Comparison of ENCODE assay signal across 8 mouse cellular contexts in the genomic region with DNA sequence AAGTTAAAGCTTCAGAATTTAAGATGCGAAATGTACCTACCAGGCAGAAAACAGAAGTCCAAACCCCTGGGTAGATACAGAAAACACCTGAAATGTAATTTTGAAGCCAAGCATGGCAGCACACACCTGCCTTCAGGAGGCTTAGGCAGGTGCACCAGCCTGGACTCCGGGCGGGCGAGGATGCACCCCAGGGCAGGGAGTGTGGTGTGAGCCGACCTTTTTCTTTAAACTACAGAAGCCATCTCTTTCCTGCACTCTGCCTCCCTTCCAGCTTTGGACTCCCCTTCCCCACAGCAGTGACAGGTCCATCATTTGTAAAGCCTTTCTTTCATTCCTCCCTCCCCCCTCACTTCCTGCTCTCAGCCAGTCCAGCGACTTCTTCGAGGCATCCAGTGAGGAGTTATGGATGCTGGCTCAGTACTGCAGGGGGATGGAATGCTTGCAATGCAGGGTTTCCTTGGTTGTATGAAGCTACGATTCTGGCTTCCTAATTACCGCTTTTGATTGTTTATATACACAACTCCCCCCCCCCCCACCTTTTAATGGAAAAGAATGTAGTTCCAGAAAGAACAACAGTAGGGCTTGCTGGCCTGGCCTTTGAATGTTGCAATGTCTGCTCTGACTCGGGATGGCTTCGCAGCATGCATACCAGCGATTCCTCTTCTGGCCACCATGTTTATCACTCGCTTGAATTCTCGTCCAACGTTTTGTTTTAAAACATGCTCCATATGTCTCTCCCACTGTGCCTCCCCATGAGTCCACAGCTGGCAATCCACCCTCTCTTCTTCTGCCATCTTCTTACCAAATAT. TPM values are rescaled to one million over a fixed set of nuclear protein-coding genes. Genes with fewer than 3 reads are reported as not detected.
A peak's percentile ranks its signal among the peaks of the same experiment; 100 is the strongest.
DNase-seq lines count a peak whose midpoint lies in the region; ATAC-seq and TF ChIP-seq lines count a peak whose summit lies in the region.

No protein-coding gene starts in this region.

- no peak for TF ChIP-seq CTCF in forebrain, postnatal 0 days (IDR thresholded peaks at IDR 0.05; ENCODE audit: low read depth)

- WGBS in hindbrain, embryonic 11.5 days: 50% methylated on average over 15 of the region's 15 CpGs
- 47% methylated on average over 15 of the region's 15 CpGs for WGBS in hindbrain, embryonic 16.5 days
- 59% methylated on average over 15 of the region's 15 CpGs for WGBS in liver, embryonic 12.5 days (ENCODE audit: insufficient replicate concordance)
- 46% methylated on average over 15 of the region's 15 CpGs for WGBS in forebrain, postnatal 0 days

- no peaks in the 10 kb centered on the region for H3K4me1 ChIP-seq in hindbrain, embryonic 11.5 days (replicated peaks; ENCODE audit: control insufficient read depth, insufficient read depth, low read length)
- no peaks in the 10 kb centered on the region; the same call in 1 of the 2 replicates for H3K4me1 ChIP-seq in hindbrain, embryonic 16.5 days (ENCODE audit: control insufficient read depth, insufficient read depth, low read depth, low read length)
- peaks cover 9 to 16% of the 10 kb centered on the region in 2 experiments; a peak in 3 of 4 replicates for H3K4me1 ChIP-seq in ES-E14 (ENCODE audit: control insufficient read depth in 2 of 2, insufficient read depth in 2 of 2, low read length in 2 of 2, poor library complexity in 1 of 2)
- H3K4me1 ChIP-seq in liver, embryonic 12.5 days: peaks cover 24% of the 10 kb centered on the region
- H3K4me1 ChIP-seq in forebrain, postnatal 0 days (ENCODE audit: insufficient read depth): no peaks in the 10 kb centered on the region

- no peak overlapping the region for H3K9ac ChIP-seq in hindbrain, embryonic 11.5 days (ENCODE audit: low read depth, low read length)
- no peak overlapping the region for H3K9ac ChIP-seq in hindbrain, embryonic 16.5 days (ENCODE audit: low read depth, low read length)
- peak overlapping the region; percentile 21; the same call in 1 of the 2 replicates for H3K9ac ChIP-seq in ES-E14 (ENCODE audit: insufficient read depth, low read depth, low read length, poor library complexity, severe bottlenecking)
- no peak overlapping the region for H3K9ac ChIP-seq in liver, embryonic 12.5 days
- no peak overlapping the region for H3K9ac ChIP-seq in forebrain, postnatal 0 days

- H3K9me3 ChIP-seq in hindbrain, embryonic 11.5 days (ENCODE audit: control insufficient read depth, low read length): no peaks in the 10 kb centered on the region
- no peaks in the 10 kb centered on the region for H3K9me3 ChIP-seq in hindbrain, embryonic 16.5 days (ENCODE audit: control insufficient read depth, low read length)
- H3K9me3 ChIP-seq in ES-E14 (ENCODE audit: control insufficient read depth, insufficient read depth, low read depth, low read length): no peaks in the 10 kb centered on the region
- no peaks in the 10 kb centered on the region for H3K9me3 ChIP-seq in liver, embryonic 12.5 days (replicated peaks)
- no peaks in the 10 kb centered on the region for H3K9me3 ChIP-seq in forebrain, postnatal 0 days (ENCODE audit: low read length)

- in situ Hi-C loops in ES-E14 (cut with MboI; ENCODE audit: low sequenced_read_pairs in 2 of 2, unreplicated experiment in 2 of 2): no loop called here

- H3K4me3 ChIP-seq in hindbrain, embryonic 11.5 days (ENCODE audit: low read depth, low read length): no peak overlapping the region
- H3K4me3 ChIP-seq in hindbrain, embryonic 16.5 days (ENCODE audit: low read length): no peak overlapping the region
- no peak overlapping the region for H3K4me3 ChIP-seq in ES-E14 (ENCODE audit: insufficient read depth in 1 of 2, low read depth in 1 of 2, low read length in 2 of 2, poor library complexity in 1 of 2, severe bottlenecking in 1 of 2)
- no peak overlapping the region for H3K4me3 ChIP-seq in liver, embryonic 12.5 days
- no peak overlapping the region for H3K4me3 ChIP-seq in forebrain, postnatal 0 days (ENCODE audit: low read depth, low read length)

- ATAC-seq in hindbrain, embryonic 11.5 days (ENCODE audit: low FRiP score): no peak
- no peak for ATAC-seq in hindbrain, embryonic 16.5 days
- no peak for ATAC-seq in liver, embryonic 12.5 days
- ATAC-seq in forebrain, postnatal 0 days: no peak

- DNase-seq in hindbrain, embryonic 11.5 days (ENCODE audit: low spot score): peak; percentile 38
- no peak for DNase-seq in ES-E14 (ENCODE audit: low read depth, low spot score)
- DNase-seq in embryo, embryonic 9.5 days (ENCODE audit: extremely low spot score): peak; percentile 66
- DNase-seq in spleen, postnatal 10 days (ENCODE audit: low spot score in 2 of 2): no peak
- DNase-seq in forebrain, postnatal 0 days: no peak
- no peak for DNase-seq in spleen, adult 12 weeks (ENCODE audit: low spot score)

- no peak overlapping the region for H3K4me2 ChIP-seq in hindbrain, embryonic 11.5 days (replicated peaks; ENCODE audit: low read depth, low read length)
- H3K4me2 ChIP-seq in hindbrain, embryonic 16.5 days (ENCODE audit: low read length): no peak overlapping the region
- no peak overlapping the region for H3K4me2 ChIP-seq in liver, embryonic 12.5 days
- no peak overlapping the region for H3K4me2 ChIP-seq in forebrain, postnatal 0 days (ENCODE audit: low read depth)

- no peaks in the 10 kb centered on the region for H3K27me3 ChIP-seq in hindbrain, embryonic 11.5 days (ENCODE audit: control insufficient read depth, insufficient read depth, low read length)
- no peaks in the 10 kb centered on the region for H3K27me3 ChIP-seq in hindbrain, embryonic 16.5 days (replicated peaks; ENCODE audit: control insufficient read depth, insufficient read depth, low read length)
- H3K27me3 ChIP-seq in liver, embryonic 12.5 days (replicated peaks): no peaks in the 10 kb centered on the region
- H3K27me3 ChIP-seq in forebrain, postnatal 0 days (ENCODE audit: insufficient read depth, low read length): no peaks in the 10 kb centered on the region

- peak overlapping the region; percentile 31; the same call in 1 of the 2 replicates for H3K27ac ChIP-seq in hindbrain, embryonic 11.5 days (ENCODE audit: low read depth, low read length)
- H3K27ac ChIP-seq in hindbrain, embryonic 16.5 days (ENCODE audit: low read depth, low read length): no peak overlapping the region
- H3K27ac ChIP-seq in ES-E14 (ENCODE audit: insufficient read depth, low read depth, low read length, poor library complexity, severe bottlenecking): no peak overlapping the region; the same call in 1 of the 2 replicates
- peak overlapping the region; percentile 41; the same call in 1 of the 2 replicates for H3K27ac ChIP-seq in liver, embryonic 12.5 days
- no peak overlapping the region for H3K27ac ChIP-seq in forebrain, postnatal 0 days (ENCODE audit: low read depth, low read length)

- no peaks in the 10 kb centered on the region for H3K36me3 ChIP-seq in hindbrain, embryonic 11.5 days (ENCODE audit: control insufficient read depth, insufficient read depth, low read length)
- no peaks in the 10 kb centered on the region for H3K36me3 ChIP-seq in hindbrain, embryonic 16.5 days (ENCODE audit: control insufficient read depth, insufficient read depth, low read length)
- no peaks in the 10 kb centered on the region for H3K36me3 ChIP-seq in ES-E14 (ENCODE audit: control insufficient read depth, insufficient read depth, low read length, poor library complexity, severe bottlenecking)
- peaks cover 16% of the 10 kb centered on the region for H3K36me3 ChIP-seq in liver, embryonic 12.5 days
- no peaks in the 10 kb centered on the region for H3K36me3 ChIP-seq in forebrain, postnatal 0 days (ENCODE audit: insufficient read depth)

TF ChIP-seq in ES-E14, 5 proteins besides CTCF, POLR2A, EP300 and RAD21:
- TF ChIP-seq HCFC1 (IDR thresholded peaks at IDR 0.05; ENCODE audit: borderline replicate concordance, insufficient read depth, low read length) (no peak), MAFK (IDR thresholded peaks at IDR 0.05; ENCODE audit: insufficient read depth, low read depth, low read length) (no peak)

RNA-seq across cellular contexts. Expression of a gene that starts 26.5 kb away (rescaled TPM):
- 13.5 and 17.2 TPM in 2 replicates for polyA plus RNA-seq in hindbrain, embryonic 11.5 days (2014; fragmentation: Nextera tagmentation; extraction: Ambion mirVana)
- polyA plus RNA-seq in hindbrain, embryonic 16.5 days (2015; fragmentation: Nextera tagmentation; extraction: Ambion mirVana): 6.5 and 7.7 TPM in 2 replicates
- 3.0 and 6.5 TPM in 2 replicates for total RNA-seq in ES-E14 (2012; rRNA removed)
- polyA plus RNA-seq in liver, embryonic 12.5 days (2016; fragmentation: Nextera tagmentation; extraction: Ambion mirVana): 13.7 and 14.8 TPM in 2 replicates
- 3.1 and 4.3 TPM in 2 replicates for total RNA-seq in forebrain, postnatal 0 days (2014; rRNA removed)
- 6.7 and 8.0 TPM in 2 replicates for polyA plus RNA-seq in forebrain, postnatal 0 days (2015; fragmentation: Nextera tagmentation; extraction: Ambion mirVana)

RNA-seq across cellular contexts. Expression of a gene that starts 26.6 kb away (rescaled TPM):
- polyA plus RNA-seq in hindbrain, embryonic 11.5 days (2014; fragmentation: Nextera tagmentation; extraction: Ambion mirVana): 56.4 and 57.8 TPM in 2 replicates
- polyA plus RNA-seq in hindbrain, embryonic 16.5 days (2015; fragmentation: Nextera tagmentation; extraction: Ambion mirVana): 53.0 and 53.1 TPM in 2 replicates
- total RNA-seq in ES-E14 (2012; rRNA removed): 41.4 and 43.1 TPM in 2 replicates
- polyA plus RNA-seq in liver, embryonic 12.5 days (2016; fragmentation: Nextera tagmentation; extraction: Ambion mirVana): 35.9 and 40.6 TPM in 2 replicates
- 34.2 and 51.8 TPM in 2 replicates for total RNA-seq in forebrain, postnatal 0 days (2014; rRNA removed)
- 56.3 and 69.2 TPM in 2 replicates for polyA plus RNA-seq in forebrain, postnatal 0 days (2015; fragmentation: Nextera tagmentation; extraction: Ambion mirVana)

Comparison
In these comparisons a context has a peak if more than half of its experiments do, and no peak if none do; other contexts are left out.
1. H3K27ac ChIP-seq: peak in hindbrain, embryonic 11.5 days (single experiment) and liver, embryonic 12.5 days (single experiment); none in hindbrain, embryonic 16.5 days (single experiment), ES-E14 (single experiment) and forebrain, postnatal 0 days (single experiment).
2. DNase-seq: peak in hindbrain, embryonic 11.5 days (single experiment) and embryo, embryonic 9.5 days (single experiment); none in ES-E14 (single experiment), spleen, postnatal 10 days (0 of 2), forebrain, postnatal 0 days (single experiment) and spleen, adult 12 weeks (single experiment).